Mouse (Mus musculus) olfactory bulb, adult 2 months (tissue): ENCODE measurements around the gene Maml1.

Experiments used
- CTCF ChIP-seq: fragments of 200-500 bp; IDR thresholded peaks from 2 replicates; pipeline ENCODE4 v1.5.1; 2012; ENCODE audit warnings: low read depth, mild to moderate bottlenecking, low read length, moderate library complexity; ENCODE audit not compliant: insufficient read depth
- POLR2A ChIP-seq: fragments of 200-500 bp; IDR thresholded peaks from 2 replicates; pipeline ENCODE4 v1.6.1; 2012; ENCODE audit warnings: mild to moderate bottlenecking, low read depth, low read length, moderate library complexity; ENCODE audit not compliant: insufficient read depth

GRCm38 (mm10) chr11:50253393-50253792 lies 38.7 kb downstream of the Maml1 start:
- no peak for TF ChIP-seq POLR2A
- no peak for TF ChIP-seq CTCF
